In genomic region chr7:25008635-25009034, GRCm38 (mm10) we compare ENCODE assay signal across 8 mouse cellular contexts. TPM values are rescaled to one million over a fixed set of nuclear protein-coding genes. Genes with fewer than 3 reads are reported as not detected.
DNase-seq lines count a peak whose midpoint lies in the region; ATAC-seq and TF ChIP-seq lines count a peak whose summit lies in the region.

No protein-coding gene starts in this region.

- H3K4me3 ChIP-seq in gastrocnemius, adult 2 months = no peak overlapping the region
- H3K4me3 ChIP-seq in G1E (ENCODE audit: low read depth, low read length) = no peak overlapping the region
- H3K4me3 ChIP-seq in heart, embryonic 12.5 days = peak overlapping the region; percentile 20
- no peak overlapping the region for H3K4me3 ChIP-seq in kidney, postnatal 0 days (replicated peaks; ENCODE audit: low read depth, low read length)

- intact Hi-C loops in gastrocnemius, adult 2 months (cut with DNase I) = no loop called here
- intact Hi-C loops in gastrocnemius, postnatal 36 days (cut with DNase I) = no loop called here

- H3K36me3 ChIP-seq in G1E (replicated peaks) = peaks cover 44% of the 10 kb centered on the region
- peaks cover 9% of the 10 kb centered on the region for H3K36me3 ChIP-seq in heart, embryonic 12.5 days
- 0 out of 2 replicates have a peak, but pooled peaks cover under 1% of the 10 kb centered on the region for H3K36me3 ChIP-seq in kidney, postnatal 0 days (ENCODE audit: insufficient read depth, low read length)

- peaks cover 10% of the 10 kb centered on the region for H3K9me3 ChIP-seq in G1E (replicated peaks)
- H3K9me3 ChIP-seq in heart, embryonic 12.5 days (replicated peaks) = no peaks in the 10 kb centered on the region
- H3K9me3 ChIP-seq in kidney, postnatal 0 days (replicated peaks; ENCODE audit: low read length) = no peaks in the 10 kb centered on the region

- peak; percentile 54; the same call in 1 of the 2 replicates for ATAC-seq in G1E (ENCODE audit: extremely low read depth, insufficient number of reproducible peaks, low FRiP score, poor library complexity, severe bottlenecking)
- no peak for ATAC-seq in heart, embryonic 12.5 days (ENCODE audit: insufficient number of reproducible peaks, low FRiP score)
- ATAC-seq in kidney, postnatal 0 days (replicated peaks; ENCODE audit: low FRiP score, low read depth) = no peak
- ATAC-seq in megakaryocyte progenitor cell, adult 5-6 weeks (replicated peaks; ENCODE audit: poor library complexity) = peak; percentile 55

- H3K27ac ChIP-seq in gastrocnemius, adult 2 months = no peak overlapping the region
- no peak overlapping the region for H3K27ac ChIP-seq in heart, embryonic 12.5 days (ENCODE audit: poor library complexity, severe bottlenecking)
- no peak overlapping the region for H3K27ac ChIP-seq in kidney, postnatal 0 days

- no peak for TF ChIP-seq CTCF in gastrocnemius, adult 2 months (IDR thresholded peaks at IDR 0.05)
- no peak for TF ChIP-seq CTCF in G1E (IDR thresholded peaks at IDR 0.05; ENCODE audit: low read depth, low read length)
- TF ChIP-seq CTCF in kidney, postnatal 0 days (IDR thresholded peaks at IDR 0.05; ENCODE audit: low read depth) = no peak

- WGBS in heart, embryonic 12.5 days = under 1% methylated on average over 17 of the region's 17 CpGs
- 5% methylated on average over 17 of the region's 17 CpGs for WGBS in kidney, postnatal 0 days

- H3K9ac ChIP-seq in heart, embryonic 12.5 days = no peak overlapping the region
- H3K9ac ChIP-seq in kidney, postnatal 0 days (ENCODE audit: low read depth, low read length) = no peak overlapping the region

- peak; percentile 45 for DNase-seq in gastrocnemius, adult 2 months
- no peak for DNase-seq in gastrocnemius, postnatal 36 days
- DNase-seq in G1E (ENCODE audit: low spot score) = peak; percentile 76
- peak; percentile 86 to 90 for DNase-seq in cerebellum, postnatal 10 days
- peak; percentile 83 for DNase-seq in kidney, postnatal 0 days (ENCODE audit: low spot score)
- peak; percentile 60 for DNase-seq in right cerebral cortex, postnatal 4 days

- H3K4me1 ChIP-seq in G1E (ENCODE audit: insufficient read depth, low read depth, low read length) = peaks cover 4% of the 10 kb centered on the region; the same call in 1 of the 2 replicates
- peaks cover 37% of the 10 kb centered on the region for H3K4me1 ChIP-seq in heart, embryonic 12.5 days (replicated peaks)
- peaks cover 9% of the 10 kb centered on the region; the same call in 1 of the 2 replicates for H3K4me1 ChIP-seq in kidney, postnatal 0 days (replicated peaks; ENCODE audit: insufficient read depth, low read length)

- peaks cover 5% of the 10 kb centered on the region; the same call in 1 of the 2 replicates for H3K27me3 ChIP-seq in G1E (ENCODE audit: insufficient read depth, low read length)
- H3K27me3 ChIP-seq in heart, embryonic 12.5 days (replicated peaks) = peaks cover 100% of the 10 kb centered on the region
- H3K27me3 ChIP-seq in kidney, postnatal 0 days (ENCODE audit: insufficient read depth, low read length) = peaks cover 49% of the 10 kb centered on the region

- H3K4me2 ChIP-seq in heart, embryonic 12.5 days = peak overlapping the region; percentile 51
- no peak overlapping the region for H3K4me2 ChIP-seq in kidney, postnatal 0 days (ENCODE audit: low read length)

RNA-seq across cellular contexts. Expression of gene Atp1a3, which starts 2.9 kb away (rescaled TPM):
- total RNA-seq in gastrocnemius, adult 2 months (2021) = not detected
- under 1 TPM; 0.08 to 0.15 TPM for total RNA-seq in gastrocnemius, postnatal 36 days (2021)
- total RNA-seq in G1E (2014; fragmentation: Nextera tagmentation) (not detected in 2 replicates), G1E (2017) (0.06 and 0.11 TPM in 2 replicates)
- polyA plus RNA-seq in G1E (2012) = 0.04 TPM in 1 of 2 replicates, not detected in the other
- polyA plus RNA-seq in heart, embryonic 12.5 days (2016; fragmentation: Nextera tagmentation; extraction: Ambion mirVana) = 2.9 and 3.8 TPM in 2 replicates
- polyA plus RNA-seq in kidney, postnatal 0 days (2015; fragmentation: Nextera tagmentation; extraction: Ambion mirVana) = 0.32 and 0.36 TPM in 2 replicates
- total RNA-seq in megakaryocyte progenitor cell, adult 5-6 weeks (2015) = 24.4 and 35.2 TPM in 2 replicates
- total RNA-seq in megakaryocyte progenitor cell, adult 5-6 weeks (2017) = 18.4 and 28.5 TPM in 2 replicates

RNA-seq across cellular contexts. Expression of gene Rabac1, which starts 36.1 kb away (rescaled TPM):
- total RNA-seq in gastrocnemius, adult 2 months (2021) = 100 to 1,000 TPM; 231 to 243 TPM
- total RNA-seq in gastrocnemius, postnatal 36 days (2021) = 100 to 1,000 TPM; 188 to 189 TPM
- total RNA-seq in G1E (2014; fragmentation: Nextera tagmentation) (11.7 and 17.3 TPM in 2 replicates), G1E (2017) (36.3 and 49.3 TPM in 2 replicates)
- polyA plus RNA-seq in G1E (2012) = 79.9 and 99.9 TPM in 2 replicates
- 153 and 170 TPM in 2 replicates for polyA plus RNA-seq in heart, embryonic 12.5 days (2016; fragmentation: Nextera tagmentation; extraction: Ambion mirVana)
- polyA plus RNA-seq in kidney, postnatal 0 days (2015; fragmentation: Nextera tagmentation; extraction: Ambion mirVana) = 292 and 315 TPM in 2 replicates
- total RNA-seq in megakaryocyte progenitor cell, adult 5-6 weeks (2015) = 95.6 and 117 TPM in 2 replicates
- total RNA-seq in megakaryocyte progenitor cell, adult 5-6 weeks (2017) = 89.2 and 101 TPM in 2 replicates

Comparison
In these comparisons a context has a peak if more than half of its experiments do, and no peak if none do; other contexts are left out.
1. DNase-seq: peak in gastrocnemius, adult 2 months (single experiment), G1E (single experiment), cerebellum, postnatal 10 days (2 of 2), kidney, postnatal 0 days (single experiment) and right cerebral cortex, postnatal 4 days (single experiment); none in gastrocnemius, postnatal 36 days (0 of 2).
2. ATAC-seq: peak in G1E (single experiment) and megakaryocyte progenitor cell, adult 5-6 weeks (single experiment); none in heart, embryonic 12.5 days (single experiment) and kidney, postnatal 0 days (single experiment).
3. RNA of gene Atp1a3, which starts 2.9 kb away (total RNA-seq): 18.4 to 35.2 TPM in megakaryocyte progenitor cell, adult 5-6 weeks; 0.08 to 0.15 TPM in gastrocnemius, postnatal 36 days, 0.06 to 0.11 TPM in G1E and not detected in gastrocnemius, adult 2 months; every median in the first group is over 10 times any median in the second.